ENCODE assay signal across 8 mouse cellular contexts in genomic region chr19:6919876-6920740, GRCm38 (mm10). TPM values are rescaled to one million over a fixed set of nuclear protein-coding genes. Genes with fewer than 3 reads are reported as not detected.
DNase-seq lines count a peak whose midpoint lies in the region; ATAC-seq and TF ChIP-seq lines count a peak whose summit lies in the region.

No protein-coding gene starts in this region.

- no peaks in the 10 kb centered on the region for H3K9me3 ChIP-seq in forebrain, embryonic 15.5 days
- H3K9me3 ChIP-seq in lung, postnatal 0 days (ENCODE audit: low read length): no peaks in the 10 kb centered on the region

- peaks cover 13% of the 10 kb centered on the region for H3K4me1 ChIP-seq in bone marrow macrophage, adult 2 months (ENCODE audit: control insufficient read depth, insufficient read depth, low read length)
- H3K4me1 ChIP-seq in forebrain, embryonic 15.5 days: peaks cover 30% of the 10 kb centered on the region
- peaks cover 15% of the 10 kb centered on the region for H3K4me1 ChIP-seq in lung, postnatal 0 days (ENCODE audit: insufficient read depth, low read depth, low read length)
- peaks cover 26% of the 10 kb centered on the region for H3K4me1 ChIP-seq in testis, adult 2 months (ENCODE audit: control insufficient read depth, insufficient read depth, low read length)

- peak overlapping the region; percentile 93 for H3K4me2 ChIP-seq in forebrain, embryonic 15.5 days (replicated peaks)
- H3K4me2 ChIP-seq in lung, postnatal 0 days (replicated peaks; ENCODE audit: low read depth, low read length): peak overlapping the region; percentile 94

- no peak for ATAC-seq in forebrain, embryonic 15.5 days (replicated peaks)
- ATAC-seq in lung, postnatal 0 days: no peak

- H3K27me3 ChIP-seq in forebrain, embryonic 15.5 days: peaks cover 25% of the 10 kb centered on the region
- peaks cover under 1% of the 10 kb centered on the region for H3K27me3 ChIP-seq in lung, postnatal 0 days (replicated peaks; ENCODE audit: insufficient read depth, low read length)
- H3K27me3 ChIP-seq in testis, adult 2 months (ENCODE audit: control insufficient read depth, insufficient read depth, low read length): no peaks in the 10 kb centered on the region

- 45% methylated on average over 8 of the region's 8 CpGs for WGBS in forebrain, embryonic 15.5 days
- WGBS in lung, postnatal 0 days: 38% methylated on average over 8 of the region's 8 CpGs

- H3K9ac ChIP-seq in forebrain, embryonic 15.5 days (replicated peaks): no peak overlapping the region; the same call in 1 of the 2 replicates
- peak overlapping the region; percentile 60; the same call in 1 of the 2 replicates for H3K9ac ChIP-seq in lung, postnatal 0 days (replicated peaks; ENCODE audit: low read depth)

- peak overlapping the region; percentile 88 for H3K4me3 ChIP-seq in bone marrow macrophage, adult 2 months (ENCODE audit: insufficient read depth, low read length)
- peak overlapping the region; percentile 88 for H3K4me3 ChIP-seq in forebrain, embryonic 15.5 days
- H3K4me3 ChIP-seq in lung, postnatal 0 days (ENCODE audit: low read depth, low read length): peak overlapping the region; percentile 74; the same call in 1 of the 2 replicates
- peak overlapping the region; percentile 83 for H3K4me3 ChIP-seq in testis, adult 2 months (ENCODE audit: control insufficient read depth, low read depth, low read length)

- no peak for TF ChIP-seq CTCF in bone marrow macrophage, adult 2 months (IDR thresholded peaks at IDR 0.05; ENCODE audit: low read depth, low read length)
- no peak for TF ChIP-seq CTCF in lung, postnatal 0 days (IDR thresholded peaks at IDR 0.05)
- TF ChIP-seq CTCF in testis, adult 2 months (IDR thresholded peaks at IDR 0.05; ENCODE audit: control insufficient read depth, insufficient read depth, insufficient replicate concordance, low read depth, low read length): no peak

- no peak for TF ChIP-seq EP300 in lung, postnatal 0 days (IDR thresholded peaks at IDR 0.05)

- peak; percentile 30 for DNase-seq in layer of hippocampus, adult 11-12 months (ENCODE audit: low spot score)
- no peak for DNase-seq in layer of hippocampus, postnatal 36 days
- DNase-seq in kidney, adult 8-10 months: peak; percentile 80 to 86
- DNase-seq in lung, postnatal 0 days (ENCODE audit: low spot score): peak; percentile 67
- no peak for DNase-seq in T-cell, adult 2 months (ENCODE audit: low spot score)

- TF ChIP-seq POLR2A in bone marrow macrophage, adult 2 months (IDR thresholded peaks at IDR 0.05; ENCODE audit: borderline replicate concordance, low read depth, low read length): no peak
- TF ChIP-seq POLR2A in testis, adult 2 months (IDR thresholded peaks at IDR 0.05; ENCODE audit: control insufficient read depth, low read depth, low read length): no peak; the same call in 1 of the 2 replicates

- H3K27ac ChIP-seq in bone marrow macrophage, adult 2 months (ENCODE audit: insufficient read depth, low read depth, low read length): peak overlapping the region; percentile 5; the same call in 1 of the 2 replicates
- no peak overlapping the region for H3K27ac ChIP-seq in forebrain, embryonic 15.5 days (replicated peaks)
- H3K27ac ChIP-seq in lung, postnatal 0 days (ENCODE audit: low read length): no peak overlapping the region; the same call in 1 of the 2 replicates
- H3K27ac ChIP-seq in testis, adult 2 months (ENCODE audit: control insufficient read depth, insufficient read depth, low read depth, low read length): peak overlapping the region; percentile 82

- H3K36me3 ChIP-seq in forebrain, embryonic 15.5 days: 0 out of 2 replicates have a peak, but pooled peaks cover 5% of the 10 kb centered on the region
- H3K36me3 ChIP-seq in lung, postnatal 0 days (ENCODE audit: insufficient read depth, low read length): no peaks in the 10 kb centered on the region
- peaks cover 1% of the 10 kb centered on the region; the same call in 1 of the 2 replicates for H3K36me3 ChIP-seq in testis, adult 2 months (ENCODE audit: control insufficient read depth, insufficient read depth, low read length)

RNA-seq across cellular contexts. Expression of gene Esrra, which starts 1.5 kb away (rescaled TPM):
- 10 to 100 TPM; 57.0 to 59.8 TPM for total RNA-seq in layer of hippocampus, postnatal 36 days (2021)
- polyA plus RNA-seq in bone marrow macrophage, adult 2 months (2012; ENCODE audit: insufficient read depth, insufficient read length, missing spikeins): 35.3 and 41.6 TPM in 2 replicates
- polyA plus RNA-seq in forebrain, embryonic 15.5 days (2015; fragmentation: Nextera tagmentation; extraction: Ambion mirVana): 20.3 and 21.2 TPM in 2 replicates
- 9.8 and 12.8 TPM in 2 replicates for polyA plus RNA-seq in lung, postnatal 0 days (2015; fragmentation: Nextera tagmentation; extraction: Ambion mirVana)
- polyA plus RNA-seq in testis, adult 2 months (2012; rRNA removed): 13.3 and 16.6 TPM in 2 replicates

RNA-seq across cellular contexts. Expression of gene Catsperz, which starts 5.1 kb away (rescaled TPM):
- total RNA-seq in layer of hippocampus, postnatal 36 days (2021): 10 to 100 TPM; 12.2 to 13.7 TPM
- not detected in 2 replicates for polyA plus RNA-seq in bone marrow macrophage, adult 2 months (2012; ENCODE audit: insufficient read depth, insufficient read length, missing spikeins)
- polyA plus RNA-seq in forebrain, embryonic 15.5 days (2015; fragmentation: Nextera tagmentation; extraction: Ambion mirVana): 0.85 and 0.96 TPM in 2 replicates
- 1.7 and 2.4 TPM in 2 replicates for polyA plus RNA-seq in lung, postnatal 0 days (2015; fragmentation: Nextera tagmentation; extraction: Ambion mirVana)
- 1,294 and 1,426 TPM in 2 replicates for polyA plus RNA-seq in testis, adult 2 months (2012; rRNA removed)

RNA-seq across cellular contexts. Expression of gene Prdx5, which starts 10.2 kb away (rescaled TPM):
- 100 to 1,000 TPM; 368 to 411 TPM for total RNA-seq in layer of hippocampus, postnatal 36 days (2021)
- polyA plus RNA-seq in bone marrow macrophage, adult 2 months (2012; ENCODE audit: insufficient read depth, insufficient read length, missing spikeins): 349 and 382 TPM in 2 replicates
- polyA plus RNA-seq in forebrain, embryonic 15.5 days (2015; fragmentation: Nextera tagmentation; extraction: Ambion mirVana): 231 and 241 TPM in 2 replicates
- polyA plus RNA-seq in lung, postnatal 0 days (2015; fragmentation: Nextera tagmentation; extraction: Ambion mirVana): 437 and 450 TPM in 2 replicates
- 120 and 133 TPM in 2 replicates for polyA plus RNA-seq in testis, adult 2 months (2012; rRNA removed)

RNA-seq across cellular contexts. Expression of gene Trmt112, which starts 10.6 kb away (rescaled TPM):
- total RNA-seq in layer of hippocampus, postnatal 36 days (2021): 10 to 100 TPM; 46.5 to 48.1 TPM
- 71.2 and 82.0 TPM in 2 replicates for polyA plus RNA-seq in bone marrow macrophage, adult 2 months (2012; ENCODE audit: insufficient read depth, insufficient read length, missing spikeins)
- polyA plus RNA-seq in forebrain, embryonic 15.5 days (2015; fragmentation: Nextera tagmentation; extraction: Ambion mirVana): 116 and 125 TPM in 2 replicates
- 89.0 and 93.3 TPM in 2 replicates for polyA plus RNA-seq in lung, postnatal 0 days (2015; fragmentation: Nextera tagmentation; extraction: Ambion mirVana)
- polyA plus RNA-seq in testis, adult 2 months (2012; rRNA removed): 52.9 and 64.6 TPM in 2 replicates

RNA-seq across cellular contexts. Expression of gene Kcnk4, which starts 14.2 kb away (rescaled TPM):
- 10 to 100 TPM; 19.8 to 21.7 TPM for total RNA-seq in layer of hippocampus, postnatal 36 days (2021)
- not detected in 2 replicates for polyA plus RNA-seq in bone marrow macrophage, adult 2 months (2012; ENCODE audit: insufficient read depth, insufficient read length, missing spikeins)
- polyA plus RNA-seq in forebrain, embryonic 15.5 days (2015; fragmentation: Nextera tagmentation; extraction: Ambion mirVana): 1.4 and 1.8 TPM in 2 replicates
- 0.12 and 0.30 TPM in 2 replicates for polyA plus RNA-seq in lung, postnatal 0 days (2015; fragmentation: Nextera tagmentation; extraction: Ambion mirVana)
- polyA plus RNA-seq in testis, adult 2 months (2012; rRNA removed): 1.3 and 1.5 TPM in 2 replicates

Comparison
In these comparisons a context has a peak if more than half of its experiments do, and no peak if none do; other contexts are left out.
1. DNase-seq: peak in layer of hippocampus, adult 11-12 months (single experiment), kidney, adult 8-10 months (2 of 2) and lung, postnatal 0 days (single experiment); none in layer of hippocampus, postnatal 36 days (0 of 2) and T-cell, adult 2 months (single experiment).
2. H3K27ac ChIP-seq: peak in bone marrow macrophage, adult 2 months (single experiment) and testis, adult 2 months (single experiment); none in forebrain, embryonic 15.5 days (single experiment) and lung, postnatal 0 days (single experiment).
3. RNA of gene Catsperz, which starts 5.1 kb away (polyA plus RNA-seq): 1,294 to 1,426 TPM in testis, adult 2 months; 1.7 to 2.4 TPM in lung, postnatal 0 days, 0.85 to 0.96 TPM in forebrain, embryonic 15.5 days and not detected in bone marrow macrophage, adult 2 months; every median in the first group is over 100 times any median in the second.
4. Peak in every context shown above with its lines, with median percentiles within 50 percentile points of each other: H3K4me3 ChIP-seq.